Mouse (Mus musculus): ENCODE measurements at regions not wholly inside any gene's neighbourhood (a gene's known extent, or its start where the extent isn't known, plus 50 kb on each side); places are given as distances from the start of the nearest gene placed in this dataset.
"Not testable (repeated sequence)": the region's sequence is repeated elsewhere in the genome, so short reads cannot be mapped to it uniquely, and the experiment has no call there.

DNA sequence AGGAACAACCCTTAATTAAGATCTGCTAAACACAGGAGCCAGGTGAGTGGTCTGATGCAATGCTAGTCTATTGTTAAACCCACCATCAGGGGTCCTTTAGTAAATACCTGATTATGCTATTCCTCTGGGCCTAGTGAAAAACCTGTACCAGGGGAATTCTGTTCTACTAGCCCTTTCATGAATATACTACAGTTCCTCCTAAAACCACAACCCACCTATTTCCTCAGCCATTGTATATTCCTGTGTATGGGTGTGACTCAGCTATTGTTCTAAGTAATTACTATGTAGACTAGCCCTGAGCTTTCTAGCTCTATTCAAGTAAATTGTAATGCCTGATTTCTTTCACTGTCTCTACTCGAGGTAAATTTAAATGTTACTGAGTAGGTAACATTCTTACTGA, 57.0 kb upstream of the Egfem1 start:
- H3K4me1 ChIP-seq (ENCODE audit: control insufficient read depth, insufficient read depth, low read length); H3K27ac ChIP-seq (ENCODE audit: insufficient read depth, low read depth, low read length); H3K4me3 ChIP-seq (ENCODE audit: insufficient read depth, low read length): not testable (repeated sequence)

DNA sequence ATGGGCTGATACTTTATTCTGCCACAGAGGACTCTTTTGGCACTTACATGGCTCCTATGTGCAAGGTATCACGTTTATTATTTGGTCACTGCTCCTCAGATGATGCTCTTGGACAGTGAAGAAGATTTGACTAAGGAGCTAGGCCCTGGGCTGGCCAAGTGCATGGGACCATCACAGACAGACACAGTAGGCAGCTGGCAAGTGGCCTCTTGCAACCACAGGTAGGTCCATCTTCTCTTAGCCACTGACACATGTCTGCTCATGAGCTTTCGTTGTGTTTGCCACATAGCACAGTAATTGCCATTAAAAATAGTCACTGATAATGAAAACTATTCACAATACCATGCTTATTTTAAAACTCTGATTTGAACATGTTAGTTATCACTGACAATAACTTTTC, 54.1 kb upstream of the Egfem1 start:
- no peak overlapping the region for H3K27ac ChIP-seq (ENCODE audit: insufficient read depth, low read depth, low read length)
- H3K4me3 ChIP-seq (ENCODE audit: insufficient read depth, low read length), result no peak overlapping the region
- TF ChIP-seq CTCF (IDR thresholded peaks at IDR 0.05; ENCODE audit: low read depth, low read length), result no peak
- TF ChIP-seq POLR2A (IDR thresholded peaks at IDR 0.05; ENCODE audit: borderline replicate concordance, low read depth, low read length), result no peak
- H3K4me1 ChIP-seq (ENCODE audit: control insufficient read depth, insufficient read depth, low read length), result no peaks in the 10 kb centered on the region

DNA sequence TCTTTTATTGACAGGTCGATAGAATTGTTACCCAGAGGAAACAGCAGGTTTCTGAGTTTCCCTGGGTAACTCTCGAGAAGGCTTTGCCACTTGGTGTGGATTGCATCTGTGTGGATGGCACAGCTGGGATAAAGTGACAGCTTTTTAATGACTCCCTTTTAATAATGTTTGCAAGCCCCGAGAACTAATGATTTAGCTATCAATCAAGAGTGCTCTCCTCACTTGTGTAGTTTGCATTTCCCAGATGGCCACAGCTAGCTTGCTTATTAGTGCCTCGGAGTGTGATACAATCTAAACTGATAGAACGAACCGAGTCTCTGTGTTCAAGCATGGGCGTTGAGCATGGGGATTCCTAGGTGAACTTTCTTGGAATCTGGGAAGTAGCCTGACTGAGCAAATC, 51.0 kb upstream of the Egfem1 start:
- TF ChIP-seq CTCF (IDR thresholded peaks at IDR 0.05; ENCODE audit: low read depth, low read length) (no peak), POLR2A (IDR thresholded peaks at IDR 0.05; ENCODE audit: borderline replicate concordance, low read depth, low read length) (no peak)
- no peak overlapping the region for H3K4me3 ChIP-seq (ENCODE audit: insufficient read depth, low read length)
- no peak overlapping the region for H3K27ac ChIP-seq (ENCODE audit: insufficient read depth, low read depth, low read length)
- H3K4me1 ChIP-seq (ENCODE audit: control insufficient read depth, insufficient read depth, low read length), result no peaks in the 10 kb centered on the region

DNA sequence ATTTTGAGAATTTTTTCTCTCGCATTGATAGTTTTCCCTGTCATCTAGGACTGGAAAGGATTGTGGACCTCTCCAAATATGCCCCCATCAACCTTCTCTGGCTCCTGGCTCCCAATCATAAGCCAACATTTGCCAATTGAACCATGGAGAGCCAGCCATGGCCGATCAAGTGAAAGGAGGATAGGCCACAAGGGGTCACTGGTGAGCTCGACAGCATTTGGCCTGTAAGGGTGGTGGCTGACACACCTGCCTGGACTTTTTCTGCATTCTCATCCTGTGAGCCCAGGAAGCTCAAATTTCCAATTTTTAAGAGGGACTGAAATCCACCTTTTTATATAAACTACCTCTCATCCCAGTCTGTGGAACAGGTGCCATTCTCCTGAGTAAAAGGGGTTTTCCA, 50.0 kb upstream of the Egfem1 start:
- H3K27ac ChIP-seq (ENCODE audit: insufficient read depth, low read depth, low read length), result no peak overlapping the region
- peak; percentile 21; the same call in 1 of the 2 replicates for TF ChIP-seq CTCF (IDR thresholded peaks at IDR 0.05; ENCODE audit: low read depth, low read length)
- no peak for TF ChIP-seq POLR2A (IDR thresholded peaks at IDR 0.05; ENCODE audit: borderline replicate concordance, low read depth, low read length)

More for the DNA sequence above, 50.0 kb upstream of the Egfem1 start:
- Histone ChIP-seq H3K4me1 (ENCODE audit: control insufficient read depth, insufficient read depth, low read length) (no peaks in the 10 kb centered on the region), H3K4me3 (ENCODE audit: insufficient read depth, low read length) (no peak overlapping the region)
